Mouse (Mus musculus) adipocyte (in vitro differentiated cells): Measurements from ENCODE around the gene Poldip3.
A peak's percentile ranks its signal among the peaks of the same experiment; 100 is the strongest.

Source experiments
- DNase-seq: peaks from one replicate; pipeline ENCODE4 v3.0.0-alpha.2; 2016; ENCODE audit warnings: low spot score

Poldip3 gene

GRCm38 (mm10) chr15:83086636-83087328 lies 62.4 kb downstream of the Poldip3 start:
- no peak for DNase-seq

DNA sequence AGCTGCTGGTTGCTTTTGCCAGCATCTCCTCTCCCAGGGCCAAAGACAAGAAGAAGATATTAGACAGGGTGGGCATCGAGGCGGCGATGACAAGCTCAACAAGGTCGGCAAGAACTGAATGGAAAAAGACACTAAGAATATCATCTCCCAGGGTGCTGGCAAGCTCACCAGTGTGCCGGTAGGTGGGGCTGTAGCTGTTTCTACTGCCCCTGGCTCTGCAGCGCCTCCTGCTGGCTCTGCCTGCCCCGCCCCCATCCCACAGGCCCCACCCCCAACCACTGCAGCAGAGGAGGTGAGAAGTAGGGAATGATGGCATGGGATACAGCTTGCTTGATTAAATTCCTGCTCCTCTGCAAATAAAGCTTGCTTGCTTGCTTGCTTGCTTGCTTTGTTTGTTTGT lies 63.3 kb downstream of the Poldip3 start:
- peak; percentile 37 for DNase-seq

- DNase-seq, result peak; percentile 24
Measured at GRCm38 (mm10) chr15:83084022-83084640, 65.1 kb downstream of the Poldip3 start.

GRCm38 (mm10) chr15:83083530-83083929 lies 65.7 kb downstream of the Poldip3 start:
- no peak for DNase-seq
